Mouse (Mus musculus): ENCODE results near the gene Map3k9.

DNA sequence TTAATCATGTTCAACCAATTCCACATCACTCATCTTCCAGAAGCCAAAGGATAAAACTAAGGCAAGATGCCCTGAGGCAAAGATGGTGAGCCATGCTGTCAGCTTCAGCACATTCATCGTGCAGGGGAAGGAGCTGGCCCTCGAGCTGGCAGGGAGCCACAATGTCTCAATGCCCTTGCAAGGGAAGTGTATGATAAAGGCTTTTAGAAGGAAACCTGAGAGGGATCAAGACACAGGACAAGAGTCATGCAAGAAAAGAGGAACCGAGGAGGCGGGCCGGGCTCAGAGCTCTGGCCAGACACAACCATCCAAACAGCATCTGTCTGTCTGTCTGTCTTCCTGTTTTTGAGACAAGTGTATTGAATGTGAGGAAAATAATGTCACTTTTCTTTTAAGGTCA, 61.8 kb downstream of the Map3k9 start:
- TF ChIP-seq ZC3H11A (IDR thresholded peaks at IDR 0.05; ENCODE audit: borderline replicate concordance, low read depth, low read length) (no peak), HCFC1 (IDR thresholded peaks at IDR 0.05; ENCODE audit: borderline replicate concordance, insufficient read depth, low read length) (no peak), ZNF384 (IDR thresholded peaks at IDR 0.05; ENCODE audit: low read depth, low read length) (no peak), CHD2 (IDR thresholded peaks at IDR 0.05; ENCODE audit: low read depth, low read length) (no peak), MAFK (IDR thresholded peaks at IDR 0.05; ENCODE audit: insufficient read depth, low read depth, low read length) (no peak)

All from ES-E14 (cell line).